Mouse (Mus musculus): ENCODE results near the gene Ankra2. TPM values are rescaled to one million over a fixed set of nuclear protein-coding genes. Genes with fewer than 3 reads are reported as not detected.

The Ankra2 gene
- polyA plus RNA-seq, 1 experiment: 1.0 TPM

DNA sequence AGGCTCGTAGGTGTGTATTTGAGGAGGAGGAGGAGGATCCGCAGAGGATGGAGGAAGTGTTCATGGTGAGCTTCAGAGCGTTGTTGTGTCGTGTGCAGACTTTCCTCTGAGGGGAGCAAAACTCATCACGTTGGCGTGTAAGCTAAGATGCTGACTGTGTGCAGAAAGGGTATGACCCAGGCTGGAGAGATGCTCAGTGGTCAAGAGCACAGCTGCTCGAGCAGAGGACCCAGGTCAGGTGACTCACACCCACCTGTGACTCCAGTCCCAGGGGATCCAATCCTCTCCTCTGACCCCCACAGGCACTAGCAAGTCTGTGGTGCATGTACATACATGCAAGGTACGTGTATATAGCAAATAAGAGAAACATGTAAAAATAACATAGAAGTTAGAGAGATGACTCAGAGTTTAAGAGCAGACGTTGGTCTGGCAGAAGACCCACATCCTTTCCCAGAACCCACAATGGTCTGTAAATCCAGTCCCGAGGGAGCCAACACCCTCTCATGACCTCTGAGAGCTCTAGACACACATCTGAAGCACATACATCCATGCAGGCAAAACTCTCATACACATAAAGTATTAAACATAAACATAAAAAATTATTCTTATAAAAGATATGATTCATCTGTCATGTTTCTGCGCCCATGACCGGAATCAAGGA lies 18.2 kb downstream of the Ankra2 start:
- H3K27me3 ChIP-seq (ENCODE audit: control insufficient read depth): no peaks in the 10 kb centered on the region
- 0 out of 2 replicates have a peak, but pooled peaks cover 2% of the 10 kb centered on the region for H3K36me3 ChIP-seq (ENCODE audit: control insufficient read depth)
- peaks cover 3% of the 10 kb centered on the region for H3K4me1 ChIP-seq (ENCODE audit: control insufficient read depth)
- H3K9me3 ChIP-seq (ENCODE audit: control insufficient read depth, low read length): no peaks in the 10 kb centered on the region
- no peak for TF ChIP-seq TAL1 (IDR thresholded peaks at IDR 0.05; ENCODE audit: low read length)
- no peak for TF ChIP-seq GATA1 (IDR thresholded peaks at IDR 0.05; ENCODE audit: low read length)
- no peak overlapping the region for H3K4me3 ChIP-seq (replicated peaks)

DNA sequence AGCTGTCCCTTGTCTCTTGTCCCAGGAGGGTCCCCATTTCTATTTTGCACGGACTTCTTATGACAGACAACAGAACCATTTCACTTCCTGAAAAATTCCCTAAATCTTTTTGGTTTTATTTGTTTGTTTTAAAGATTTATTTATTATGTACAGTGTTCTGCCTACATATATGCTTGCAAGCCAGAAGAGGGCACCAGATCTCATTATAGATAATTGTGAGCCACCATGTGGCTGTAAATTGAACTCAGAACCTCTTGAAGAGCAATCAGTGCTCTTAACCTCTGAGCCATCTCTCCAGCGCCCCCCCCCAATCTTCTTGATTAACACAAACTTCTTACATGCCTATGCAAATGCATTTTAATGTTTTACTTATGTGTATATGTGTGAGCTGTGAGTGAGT lies 27.8 kb downstream of the Ankra2 start:
- TF ChIP-seq GATA1 (IDR thresholded peaks at IDR 0.05; ENCODE audit: low read length) (no peak), TAL1 (IDR thresholded peaks at IDR 0.05; ENCODE audit: low read length) (no peak)
- no peaks in the 10 kb centered on the region for H3K4me1 ChIP-seq (ENCODE audit: control insufficient read depth)
- H3K9me3 ChIP-seq (ENCODE audit: control insufficient read depth, low read length): peaks cover 6% of the 10 kb centered on the region
- H3K4me3 ChIP-seq (replicated peaks): no peak overlapping the region
- H3K27me3 ChIP-seq (ENCODE audit: control insufficient read depth): peaks cover 4% of the 10 kb centered on the region; the same call in 1 of the 2 replicates
- H3K36me3 ChIP-seq (ENCODE audit: control insufficient read depth): no peaks in the 10 kb centered on the region

DNA sequence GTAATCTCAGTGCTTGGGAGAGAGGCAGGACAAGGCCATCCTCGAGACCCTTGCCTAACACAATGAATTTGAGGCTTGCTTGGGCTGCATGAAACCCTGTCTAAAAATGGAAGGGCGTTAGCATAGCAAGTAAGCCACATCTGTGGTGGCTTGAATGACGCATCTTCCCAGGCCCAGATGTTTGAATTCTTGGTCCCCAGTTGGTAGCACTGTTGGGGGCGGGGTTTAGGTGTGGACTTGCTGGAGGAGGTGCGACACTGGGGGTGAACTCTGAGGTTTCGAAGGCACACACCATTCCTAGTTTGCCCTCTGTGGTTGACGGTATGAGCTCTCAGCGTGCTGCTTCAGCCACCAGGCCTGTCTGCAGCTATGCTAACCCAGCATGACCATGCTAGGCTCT lies 28.8 kb downstream of the Ankra2 start:
- no peaks in the 10 kb centered on the region for H3K36me3 ChIP-seq (ENCODE audit: control insufficient read depth)
- no peak for TF ChIP-seq GATA1 (IDR thresholded peaks at IDR 0.05; ENCODE audit: low read length)
- no peak for TF ChIP-seq TAL1 (IDR thresholded peaks at IDR 0.05; ENCODE audit: low read length)
- H3K9me3 ChIP-seq (ENCODE audit: control insufficient read depth, low read length): peaks cover 6% of the 10 kb centered on the region
- no peaks in the 10 kb centered on the region for H3K4me1 ChIP-seq (ENCODE audit: control insufficient read depth)
- no peak overlapping the region for H3K4me3 ChIP-seq (replicated peaks)
- H3K27me3 ChIP-seq (ENCODE audit: control insufficient read depth): peaks cover 4% of the 10 kb centered on the region; the same call in 1 of the 2 replicates

DNA sequence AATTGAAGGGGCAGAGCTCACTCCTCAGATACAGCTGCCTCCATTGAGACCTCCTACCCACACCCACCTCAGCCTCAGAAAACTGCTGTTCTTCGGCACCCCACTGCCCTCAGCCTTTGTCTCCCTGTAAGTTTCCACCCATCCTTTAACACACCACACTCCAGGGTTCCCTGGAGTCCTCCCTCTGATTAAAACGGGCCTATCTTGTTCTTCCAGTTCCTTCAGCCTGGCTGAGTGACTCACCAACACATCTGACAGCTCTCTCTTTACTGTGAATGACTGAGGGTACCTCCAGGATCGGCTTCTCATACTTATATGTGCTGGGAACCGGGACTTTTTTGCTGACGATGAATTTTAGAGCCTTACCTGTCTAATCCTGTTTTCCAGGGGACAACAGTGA lies 33.2 kb downstream of the Ankra2 start:
- peaks cover 4% of the 10 kb centered on the region; the same call in 1 of the 2 replicates for H3K27me3 ChIP-seq (ENCODE audit: control insufficient read depth)
- no peak for TF ChIP-seq GATA1 (IDR thresholded peaks at IDR 0.05; ENCODE audit: low read length)
- no peaks in the 10 kb centered on the region for H3K36me3 ChIP-seq (ENCODE audit: control insufficient read depth)
- H3K4me3 ChIP-seq (replicated peaks): no peak overlapping the region
- H3K4me1 ChIP-seq (ENCODE audit: control insufficient read depth): peaks cover 3% of the 10 kb centered on the region; the same call in 1 of the 2 replicates
- peaks cover 6% of the 10 kb centered on the region for H3K9me3 ChIP-seq (ENCODE audit: control insufficient read depth, low read length)

DNA sequence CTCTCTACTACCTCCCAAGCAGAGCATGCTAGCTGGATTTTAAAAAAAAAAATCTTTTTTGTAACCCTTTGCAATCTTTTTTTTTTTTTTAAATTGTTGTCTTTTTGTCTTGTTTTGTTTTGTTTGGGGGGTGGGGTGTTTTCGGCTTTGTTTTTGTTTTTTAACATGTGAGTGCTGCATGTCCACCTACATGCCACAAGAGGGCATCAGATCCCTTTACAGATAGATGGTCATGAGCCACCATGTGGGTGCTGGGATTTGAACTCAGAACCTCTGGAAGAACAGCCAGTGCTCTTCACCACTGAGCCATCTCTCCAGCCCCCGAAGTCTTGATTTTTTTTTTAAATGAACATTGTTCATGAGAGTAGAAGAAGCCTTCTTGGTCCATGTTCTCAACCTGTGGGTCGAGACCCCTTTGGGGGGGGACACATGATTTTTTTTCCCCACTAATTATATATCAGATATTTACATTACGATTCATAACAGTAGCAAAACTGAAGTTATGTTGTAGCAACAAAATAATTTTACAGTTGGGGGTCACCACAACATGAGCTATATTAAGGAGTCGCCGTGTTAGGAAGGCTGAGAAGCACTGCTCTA lies 35.1 kb downstream of the Ankra2 start:
- no peak for TF ChIP-seq TAL1 (IDR thresholded peaks at IDR 0.05; ENCODE audit: low read length)
- no peak for TF ChIP-seq GATA1 (IDR thresholded peaks at IDR 0.05; ENCODE audit: low read length)
- H3K36me3 ChIP-seq (ENCODE audit: control insufficient read depth): no peaks in the 10 kb centered on the region
- H3K27me3 ChIP-seq (ENCODE audit: control insufficient read depth): no peaks in the 10 kb centered on the region
- H3K4me3 ChIP-seq (replicated peaks): no peak overlapping the region
- H3K4me1 ChIP-seq (ENCODE audit: control insufficient read depth): peaks cover 3% of the 10 kb centered on the region; the same call in 1 of the 2 replicates
- peaks cover 6% of the 10 kb centered on the region for H3K9me3 ChIP-seq (ENCODE audit: control insufficient read depth, low read length)

DNA sequence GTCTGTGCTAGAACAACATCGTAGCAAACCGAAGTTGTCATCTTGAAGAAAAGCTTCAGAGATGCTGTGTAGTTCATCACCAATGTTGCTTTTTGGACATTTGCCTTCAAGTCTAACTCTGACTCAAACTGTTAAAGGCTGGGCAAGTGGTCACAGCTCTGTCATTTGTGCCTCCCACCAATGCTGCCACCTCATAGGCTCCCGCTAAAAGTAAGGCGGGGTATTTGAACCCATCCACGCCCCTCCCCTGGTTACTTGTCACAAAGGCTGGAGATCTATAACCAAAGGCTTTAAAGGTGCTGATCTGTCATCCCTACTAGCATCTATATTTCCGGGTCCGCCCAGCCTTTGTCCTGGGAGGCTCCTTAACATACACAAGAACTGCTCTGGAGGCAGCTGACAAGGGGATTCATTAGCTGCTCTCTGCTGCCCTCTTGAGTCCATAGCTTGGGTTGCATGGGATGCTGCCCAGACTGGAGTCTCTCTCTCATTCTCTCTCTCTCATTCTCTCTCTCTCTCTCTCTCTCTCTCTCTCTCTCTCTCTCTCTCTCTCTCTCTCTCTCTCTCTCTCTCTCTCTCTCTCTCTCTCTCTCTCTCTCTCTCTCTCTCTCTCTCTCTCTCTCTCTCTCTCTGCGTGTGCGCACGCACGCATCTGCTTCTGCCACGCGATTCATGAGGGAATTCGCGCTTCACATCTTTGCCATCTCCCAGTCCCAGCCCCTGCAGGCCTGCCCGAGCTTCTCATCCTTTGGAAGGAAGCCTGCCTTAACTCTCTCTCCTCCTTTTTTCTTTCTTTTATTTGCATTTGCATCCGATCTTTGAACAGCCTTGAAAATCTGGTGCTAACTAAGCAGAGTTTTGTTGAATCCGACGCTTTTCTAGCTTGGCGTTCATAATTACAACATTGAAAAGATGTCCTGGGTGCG lies 36.2 kb downstream of the Ankra2 start:
- H3K27me3 ChIP-seq (ENCODE audit: control insufficient read depth): no peaks in the 10 kb centered on the region
- H3K9me3 ChIP-seq (ENCODE audit: control insufficient read depth, low read length): peaks cover 6% of the 10 kb centered on the region
- TF ChIP-seq TAL1 (IDR thresholded peaks at IDR 0.05; ENCODE audit: low read length) (no peak), GATA1 (IDR thresholded peaks at IDR 0.05; ENCODE audit: low read length) (no peak)
- no peak overlapping the region for H3K4me3 ChIP-seq (replicated peaks)
- H3K4me1 ChIP-seq (ENCODE audit: control insufficient read depth): peaks cover 3% of the 10 kb centered on the region; the same call in 1 of the 2 replicates
- no peaks in the 10 kb centered on the region for H3K36me3 ChIP-seq (ENCODE audit: control insufficient read depth)

DNA sequence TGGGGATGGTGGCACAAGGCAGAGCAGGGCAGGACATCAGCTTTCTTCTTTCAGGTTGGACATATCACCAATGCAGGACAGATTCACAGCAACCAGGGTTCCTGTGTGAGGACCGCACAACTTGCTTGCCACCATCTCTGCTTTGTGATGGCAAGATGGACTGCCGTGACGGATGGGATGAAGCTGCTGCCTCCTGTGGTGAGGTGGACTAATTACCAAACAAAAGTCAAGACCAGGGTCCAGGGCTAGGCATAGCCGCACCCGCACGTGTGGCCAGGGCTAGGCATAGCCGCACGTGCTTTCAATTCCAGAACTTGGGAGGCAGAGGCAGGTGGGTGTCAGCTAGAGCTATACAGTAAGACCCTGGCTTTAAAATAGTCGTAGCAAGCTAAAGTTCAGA lies 42.4 kb downstream of the Ankra2 start:
- H3K4me3 ChIP-seq (replicated peaks): no peak overlapping the region
- TF ChIP-seq GATA1 (IDR thresholded peaks at IDR 0.05; ENCODE audit: low read length) (no peak), TAL1 (IDR thresholded peaks at IDR 0.05; ENCODE audit: low read length) (no peak)
- no peaks in the 10 kb centered on the region for H3K9me3 ChIP-seq (ENCODE audit: control insufficient read depth, low read length)

DNA sequence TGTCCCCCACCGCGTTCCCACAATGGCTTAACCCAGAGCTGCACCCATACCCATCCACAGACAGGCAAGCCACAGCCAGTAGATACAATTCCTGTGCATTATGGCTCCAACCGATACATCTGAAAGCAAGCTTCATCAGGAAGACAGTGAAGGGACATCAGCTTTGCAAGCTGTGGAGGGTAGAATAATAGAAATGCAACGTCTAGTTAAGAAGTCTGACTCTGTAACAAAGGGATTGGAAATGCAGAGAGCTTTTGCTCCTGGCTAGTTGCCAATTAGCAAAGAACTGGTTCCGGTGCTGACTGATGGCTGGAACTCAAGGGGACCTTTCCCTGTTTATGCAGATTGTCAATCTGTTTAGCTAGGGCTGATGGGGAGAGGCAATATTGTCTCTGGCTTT lies 43.5 kb downstream of the Ankra2 start:
- H3K4me3 ChIP-seq (replicated peaks): no peak overlapping the region
- H3K4me1 ChIP-seq (ENCODE audit: control insufficient read depth): no peaks in the 10 kb centered on the region
- TF ChIP-seq TAL1 (IDR thresholded peaks at IDR 0.05; ENCODE audit: low read length) (no peak), GATA1 (IDR thresholded peaks at IDR 0.05; ENCODE audit: low read length) (no peak)
- peaks cover 41% of the 10 kb centered on the region for H3K36me3 ChIP-seq (ENCODE audit: control insufficient read depth)
- no peaks in the 10 kb centered on the region for H3K27me3 ChIP-seq (ENCODE audit: control insufficient read depth)
- H3K9me3 ChIP-seq (ENCODE audit: control insufficient read depth, low read length): no peaks in the 10 kb centered on the region

More for the DNA sequence above, 42.4 kb downstream of the Ankra2 start:
- Histone ChIP-seq H3K36me3 (ENCODE audit: control insufficient read depth) (peaks cover 30% of the 10 kb centered on the region), H3K27me3 (ENCODE audit: control insufficient read depth) (no peaks in the 10 kb centered on the region), H3K4me1 (ENCODE audit: control insufficient read depth) (no peaks in the 10 kb centered on the region)
